Mouse (Mus musculus) hematopoietic multipotent progenitor cell, adult 10-12 weeks (in vitro differentiated cells): ENCODE data around the gene Ppif. TPM values are rescaled to one million over a fixed set of nuclear protein-coding genes. Genes with fewer than 3 reads are reported as not detected.

ENCODE experiments used
- polyA plus RNA-seq: library from polyadenylated mRNA; stranded (reverse); fragments of >175 nt; gene quantifications from 2 replicates; pipeline ENCODE4 v1.2.3, GENCODE M21; 2012; ENCODE audit warnings: low replicate concordance

Gene Ppif
- polyA plus RNA-seq: 21.3 and 33.0 TPM in 2 replicates

DNA sequence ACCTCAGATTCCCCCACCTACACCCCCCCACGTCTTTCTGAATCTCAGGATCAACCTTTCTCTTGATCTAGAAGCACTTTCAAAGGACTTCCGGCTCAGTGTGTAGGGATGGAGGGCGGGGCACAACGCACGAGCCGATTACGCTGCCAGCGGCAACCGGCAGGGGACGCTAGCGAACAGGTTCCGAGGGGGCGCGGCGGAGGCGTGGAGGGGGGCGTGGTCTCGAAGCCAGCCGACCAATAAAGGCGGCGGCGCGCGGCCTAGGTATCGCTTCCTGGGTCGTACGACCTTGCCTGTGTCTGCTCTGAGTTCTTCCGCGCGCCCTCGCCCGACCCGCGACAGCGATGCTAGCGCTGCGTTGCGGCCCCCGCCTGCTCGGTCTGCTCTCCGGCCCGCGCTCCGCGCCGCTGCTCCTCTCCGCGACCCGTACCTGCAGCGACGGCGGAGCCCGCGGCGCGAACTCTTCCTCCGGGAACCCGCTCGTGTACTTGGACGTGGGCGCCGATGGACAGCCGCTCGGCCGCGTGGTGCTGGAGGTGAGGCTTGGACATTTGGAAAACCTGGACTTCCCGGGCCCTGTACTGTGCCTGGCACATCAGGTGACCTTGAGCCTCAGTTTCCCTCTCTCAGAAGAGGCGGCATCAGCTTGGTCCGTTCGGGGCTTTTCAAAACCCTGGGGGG, at the start of gene Ppif:
Ppif (plus strand) TSS at position 267 of the 681 bp plus-strand sequence.

Other genes with a start within 250 kb of the Ppif start
- 257 and 441 TPM in 2 replicates for gene Zmiz1, start 235.0 kb upstream of the Ppif start, polyA plus RNA-seq
- gene Zcchc24, start 74.9 kb downstream of the Ppif start, polyA plus RNA-seq: 15.0 and 18.0 TPM in 2 replicates
- 147 and 456 TPM in 2 replicates for gene Anxa11, start 148.0 kb downstream of the Ppif start, polyA plus RNA-seq
- gene Plac9a, start 208.9 kb downstream of the Ppif start, polyA plus RNA-seq: not detected in 2 replicates
- gene Tmem254a, start 233.5 kb downstream of the Ppif start, polyA plus RNA-seq: 3.9 TPM in 1 of 2 replicates, not detected in the other
- gene Cphx1, start 244.2 kb downstream of the Ppif start, polyA plus RNA-seq: not detected in 2 replicates